Mouse (Mus musculus) testis, adult 2 months (tissue): Measurements from ENCODE around the gene Ovca2.

Experiments
- CTCF ChIP-seq: fragments of 200-500 bp; IDR thresholded peaks from 2 replicates; pipeline ENCODE4 v1.5.1; 2012; ENCODE audit warnings: low read depth, mild to moderate bottlenecking, inconsistent platforms, low read length, moderate library complexity; ENCODE audit not compliant: control insufficient read depth, insufficient read depth, insufficient replicate concordance
- POLR2A ChIP-seq: fragments of 200-500 bp; IDR thresholded peaks from 2 replicates; pipeline ENCODE4 v1.6.1; 2012; ENCODE audit warnings: low read depth, mild to moderate bottlenecking, inconsistent platforms, low read length, moderate library complexity; ENCODE audit not compliant: control insufficient read depth

DNA sequence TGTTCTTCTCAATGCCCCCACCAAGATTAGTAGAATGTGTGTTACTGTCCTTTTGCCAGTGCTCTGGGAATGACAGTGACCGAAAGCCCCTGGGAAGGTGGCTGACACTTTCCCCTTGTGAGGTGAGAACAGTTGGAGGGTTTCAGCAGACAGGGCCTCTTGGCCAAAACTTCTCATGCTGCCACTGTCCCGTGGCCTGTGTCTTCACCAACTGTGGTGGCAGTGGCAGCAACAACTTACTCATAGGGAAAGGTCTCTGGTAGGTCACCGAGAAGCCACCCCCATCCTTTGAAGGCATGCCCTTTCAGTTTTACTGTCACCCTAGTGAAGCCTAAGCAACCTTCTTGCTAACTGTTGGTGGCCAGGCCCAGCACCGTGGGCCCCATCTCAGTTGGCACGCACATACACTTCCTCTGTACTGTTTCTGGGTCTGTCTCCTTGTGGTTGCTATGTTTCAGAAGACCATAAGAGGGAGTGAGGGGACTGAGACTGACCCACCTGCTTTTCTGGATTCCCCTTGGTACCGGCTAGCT lies 24.5 kb downstream of the Ovca2 start:
- no peak for TF ChIP-seq CTCF
- TF ChIP-seq POLR2A: no peak
